Mouse (Mus musculus) small intestine, adult 2 months (tissue): ENCODE measurements around the gene Bahcc1.

Experiments used
- CTCF ChIP-seq: fragments of 200-500 bp; IDR thresholded peaks from 2 replicates; pipeline ENCODE4 v1.5.1; 2012; ENCODE audit warnings: low read depth, mild to moderate bottlenecking, control low read depth, inconsistent platforms, low read length, moderate library complexity, mixed read lengths; ENCODE audit not compliant: insufficient replicate concordance, insufficient read length; ENCODE audit errors: extremely low read depth
- POLR2A ChIP-seq: fragments of 200-500 bp; IDR thresholded peaks from 2 replicates; pipeline ENCODE4 v1.6.1; 2012; ENCODE audit warnings: low read depth, mild to moderate bottlenecking, control low read depth, inconsistent platforms, low read length, moderate library complexity

DNA sequence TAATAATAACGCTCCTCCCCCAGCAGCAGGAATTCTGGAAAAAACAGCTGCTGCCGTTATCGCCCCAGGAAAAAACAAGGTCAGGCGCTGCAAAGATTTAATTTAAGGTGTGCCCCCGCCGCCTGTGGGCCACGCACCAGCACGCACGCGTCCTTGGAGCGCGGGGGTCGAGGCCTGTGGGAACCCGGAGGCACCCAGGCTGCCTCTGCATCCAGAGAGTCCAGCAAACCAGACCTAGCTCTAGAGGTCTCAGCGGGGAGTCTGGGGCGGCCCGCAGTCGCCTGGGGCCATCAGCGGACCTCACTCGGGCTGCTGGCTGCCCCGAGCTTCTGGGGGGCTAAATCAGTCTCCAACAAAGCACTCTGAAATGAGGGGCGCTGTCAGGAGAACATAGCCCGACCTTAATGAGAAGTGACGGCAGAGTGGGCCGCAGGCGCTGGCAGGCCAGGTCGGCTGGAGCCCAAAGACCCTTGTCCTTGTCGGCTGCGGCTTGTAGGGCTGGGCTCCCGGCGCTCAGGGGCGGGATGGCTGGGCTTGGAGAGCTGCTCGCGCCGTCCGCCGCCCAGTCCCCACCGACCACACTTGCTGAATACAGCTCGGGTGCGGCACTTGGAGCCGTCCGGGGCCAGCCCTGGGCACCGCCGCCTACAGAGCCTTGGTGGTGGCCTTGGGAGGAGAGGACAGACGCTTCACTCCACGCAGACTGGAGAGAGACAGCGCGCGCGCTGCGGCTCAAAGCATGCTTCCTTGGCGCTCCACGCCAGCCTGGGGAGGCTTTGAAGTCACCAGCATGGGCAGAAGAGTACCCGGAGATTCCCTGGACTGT, 47.2 kb upstream of the Bahcc1 start:
- TF ChIP-seq POLR2A = no peak
- no peak for TF ChIP-seq CTCF
